Comparison of ENCODE assay signal across 9 mouse cellular contexts in the genomic region with DNA sequence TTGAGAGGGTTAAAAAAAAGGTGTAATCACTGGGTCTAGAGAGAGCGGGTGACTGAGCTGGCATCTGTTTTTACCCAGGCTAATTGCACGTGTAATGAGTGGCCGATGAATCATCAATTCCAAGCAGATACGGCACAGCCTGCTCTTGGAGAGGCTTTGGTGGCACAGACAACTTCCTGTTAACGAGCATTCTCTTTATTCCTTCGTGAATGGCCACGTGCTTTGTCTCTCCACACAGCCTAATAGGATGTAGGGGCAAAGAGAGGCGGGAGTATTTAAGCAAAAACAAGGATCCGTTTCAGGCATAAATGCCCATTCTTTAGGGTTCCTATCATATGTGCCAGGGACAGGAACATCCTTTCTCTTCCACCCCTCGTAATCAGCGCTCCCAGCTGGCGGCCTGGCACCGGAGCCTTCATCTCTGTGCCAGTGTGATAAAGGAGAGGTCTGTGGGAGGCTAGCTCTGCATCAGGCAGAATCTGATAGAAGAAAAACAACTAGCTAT. TPM values are rescaled to one million over a fixed set of nuclear protein-coding genes. Genes with fewer than 3 reads are reported as not detected.
DNase-seq lines count a peak whose midpoint lies in the region; ATAC-seq and TF ChIP-seq lines count a peak whose summit lies in the region.
"Had no signal": no experiment of that assay in that cellular context is flagged by ENCODE, and none has a peak within 500 bp of the region (broad histone marks: within the 10 kb centered on the region; RNA-seq: fewer than 3 reads in every experiment).

No protein-coding gene starts in this region.

- 38% methylated on average over 13 of the region's 13 CpGs for WGBS in hindbrain, postnatal 0 days
- 70% methylated on average over 13 of the region's 13 CpGs for WGBS in midbrain, embryonic 13.5 days

- H3K4me2 ChIP-seq in hindbrain, postnatal 0 days (ENCODE audit: low read depth, low read length), result no peak overlapping the region
- H3K4me2 ChIP-seq in midbrain, embryonic 13.5 days (replicated peaks), result no peak overlapping the region

- no peak overlapping the region for H3K4me3 ChIP-seq in bone marrow macrophage, adult 2 months (ENCODE audit: insufficient read depth, low read length)
- no peak overlapping the region for H3K4me3 ChIP-seq in hindbrain, postnatal 0 days (ENCODE audit: low read length)
- no peak overlapping the region for H3K4me3 ChIP-seq in midbrain, embryonic 13.5 days (replicated peaks)

- no peaks in the 10 kb centered on the region for H3K27me3 ChIP-seq in hindbrain, postnatal 0 days (ENCODE audit: insufficient read depth, low read length)
- no peaks in the 10 kb centered on the region for H3K27me3 ChIP-seq in midbrain, embryonic 13.5 days

- peak; percentile 20; the same call in 1 of the 2 replicates for ATAC-seq in hindbrain, postnatal 0 days
- ATAC-seq in midbrain, embryonic 13.5 days, result peak; percentile 10

- DNase-seq in heart, adult 11 months, result peak; percentile 93
- no peak for DNase-seq in heart, postnatal 36 days
- peak; percentile 48 for DNase-seq in hindbrain, postnatal 0 days (ENCODE audit: low spot score)
- DNase-seq in lung, postnatal 10 days, result no peak
- no peak for DNase-seq in B cell, adult 2 months
- DNase-seq in gastrocnemius, postnatal 4 days (ENCODE audit: low spot score in 2 of 2), result no peak

- H3K9ac ChIP-seq in hindbrain, postnatal 0 days (replicated peaks; ENCODE audit: low read length), result 0 out of 2 replicates have a peak overlapping the region, but pooled peaks have one; percentile 1
- H3K9ac ChIP-seq in midbrain, embryonic 13.5 days (replicated peaks), result no peak overlapping the region; the same call in 1 of the 2 replicates

- peak overlapping the region; percentile 82 for H3K27ac ChIP-seq in bone marrow macrophage, adult 2 months (ENCODE audit: insufficient read depth, low read depth, low read length)
- peak overlapping the region; percentile 72 for H3K27ac ChIP-seq in hindbrain, postnatal 0 days
- H3K27ac ChIP-seq in midbrain, embryonic 13.5 days, result peak overlapping the region; percentile 71

- no peak for TF ChIP-seq CTCF in bone marrow macrophage, adult 2 months (IDR thresholded peaks at IDR 0.05; ENCODE audit: low read depth, low read length)
- no peak for TF ChIP-seq CTCF in hindbrain, postnatal 0 days (IDR thresholded peaks at IDR 0.05; ENCODE audit: low read depth)

- no peaks in the 10 kb centered on the region for H3K9me3 ChIP-seq in hindbrain, postnatal 0 days (ENCODE audit: low read length)
- no peaks in the 10 kb centered on the region for H3K9me3 ChIP-seq in midbrain, embryonic 13.5 days

- peaks cover 35% of the 10 kb centered on the region for H3K36me3 ChIP-seq in hindbrain, postnatal 0 days (ENCODE audit: insufficient read depth, low read length)
- H3K36me3 ChIP-seq in midbrain, embryonic 13.5 days, result peaks cover 69% of the 10 kb centered on the region

- TF ChIP-seq POLR2A in bone marrow macrophage, adult 2 months (IDR thresholded peaks at IDR 0.05; ENCODE audit: borderline replicate concordance, low read depth, low read length), result no peak

- intact Hi-C loops in heart, postnatal 36 days (cut with DNase I), result loop anchor here (1.0 to 5.0 kb wide), 3 partner anchors 63 to 512 kb away; partner anchors contain the start of gene Atf1

- peaks cover 15% of the 10 kb centered on the region for H3K4me1 ChIP-seq in bone marrow macrophage, adult 2 months (ENCODE audit: control insufficient read depth, insufficient read depth, low read length)
- peaks cover 16% of the 10 kb centered on the region for H3K4me1 ChIP-seq in hindbrain, postnatal 0 days (ENCODE audit: insufficient read depth, low read length)
- H3K4me1 ChIP-seq in midbrain, embryonic 13.5 days (replicated peaks), result peaks cover 39% of the 10 kb centered on the region

RNA-seq across cellular contexts. Expression of gene Gpd1, which starts 1.9 kb away (rescaled TPM):
- 10 to 100 TPM; 61.0 to 62.5 TPM for total RNA-seq in heart, postnatal 36 days (2021)
- 0.37 and 1.2 TPM in 2 replicates for polyA plus RNA-seq in bone marrow macrophage, adult 2 months (2012; ENCODE audit: insufficient read depth, insufficient read length, missing spikeins)
- total RNA-seq in hindbrain, postnatal 0 days (2014; rRNA removed), result 2.8 and 3.7 TPM in 2 replicates
- 2.5 TPM in 2 replicates for polyA plus RNA-seq in hindbrain, postnatal 0 days (2015; fragmentation: Nextera tagmentation; extraction: Ambion mirVana)
- 1.3 and 1.6 TPM in 2 replicates for polyA plus RNA-seq in midbrain, embryonic 13.5 days (2015; fragmentation: Nextera tagmentation; extraction: Ambion mirVana)
- 100 to 1,000 TPM; 201 to 212 TPM for total RNA-seq in gastrocnemius, postnatal 4 days (2021)

RNA-seq across cellular contexts. Expression of gene Cox14, which starts 10.0 kb away (rescaled TPM):
- total RNA-seq in heart, postnatal 36 days (2021), result 100 to 1,000 TPM; 218 to 222 TPM
- polyA plus RNA-seq in bone marrow macrophage, adult 2 months (2012; ENCODE audit: insufficient read depth, insufficient read length, missing spikeins), result 62.3 and 71.3 TPM in 2 replicates
- 61.2 and 101 TPM in 2 replicates for total RNA-seq in hindbrain, postnatal 0 days (2014; rRNA removed)
- 201 and 202 TPM in 2 replicates for polyA plus RNA-seq in hindbrain, postnatal 0 days (2015; fragmentation: Nextera tagmentation; extraction: Ambion mirVana)
- polyA plus RNA-seq in midbrain, embryonic 13.5 days (2015; fragmentation: Nextera tagmentation; extraction: Ambion mirVana), result 167 and 177 TPM in 2 replicates
- 100 to 1,000 TPM; 125 to 144 TPM for total RNA-seq in gastrocnemius, postnatal 4 days (2021)

RNA-seq across cellular contexts. Expression of gene Gm17349, which starts 10.1 kb away (rescaled TPM):
- total RNA-seq in heart, postnatal 36 days (2021), result 1 to 10 TPM; 1.8 to 2.4 TPM
- polyA plus RNA-seq in bone marrow macrophage, adult 2 months (2012; ENCODE audit: insufficient read depth, insufficient read length, missing spikeins), result not detected in 2 replicates
- total RNA-seq in hindbrain, postnatal 0 days (2014; rRNA removed), result not detected in 2 replicates
- not detected in 2 replicates for polyA plus RNA-seq in hindbrain, postnatal 0 days (2015; fragmentation: Nextera tagmentation; extraction: Ambion mirVana)
- not detected in 2 replicates for polyA plus RNA-seq in midbrain, embryonic 13.5 days (2015; fragmentation: Nextera tagmentation; extraction: Ambion mirVana)
- 1 to 10 TPM; 2.5 to 2.9 TPM for total RNA-seq in gastrocnemius, postnatal 4 days (2021)
- polyA plus RNA-seq: lung, embryonic 16.5 days had no signal

RNA-seq across cellular contexts. Expression of gene Smarcd1, which starts 13.5 kb away (rescaled TPM):
- 10 to 100 TPM; 18.7 to 22.1 TPM for total RNA-seq in heart, postnatal 36 days (2021)
- polyA plus RNA-seq in bone marrow macrophage, adult 2 months (2012; ENCODE audit: insufficient read depth, insufficient read length, missing spikeins), result 17.7 and 19.4 TPM in 2 replicates
- 74.0 and 89.4 TPM in 2 replicates for total RNA-seq in hindbrain, postnatal 0 days (2014; rRNA removed)
- polyA plus RNA-seq in hindbrain, postnatal 0 days (2015; fragmentation: Nextera tagmentation; extraction: Ambion mirVana), result 78.1 and 91.2 TPM in 2 replicates
- 137 and 145 TPM in 2 replicates for polyA plus RNA-seq in midbrain, embryonic 13.5 days (2015; fragmentation: Nextera tagmentation; extraction: Ambion mirVana)
- total RNA-seq in gastrocnemius, postnatal 4 days (2021), result 10 to 100 TPM; 26.9 to 34.7 TPM

RNA-seq across cellular contexts. Expression of gene Asic1, which starts 45.2 kb away (rescaled TPM):
- under 1 TPM; 0.22 to 0.35 TPM for total RNA-seq in heart, postnatal 36 days (2021)
- polyA plus RNA-seq in bone marrow macrophage, adult 2 months (2012; ENCODE audit: insufficient read depth, insufficient read length, missing spikeins), result not detected in 2 replicates
- total RNA-seq in hindbrain, postnatal 0 days (2014; rRNA removed), result 127 and 143 TPM in 2 replicates
- polyA plus RNA-seq in hindbrain, postnatal 0 days (2015; fragmentation: Nextera tagmentation; extraction: Ambion mirVana), result 32.0 and 37.1 TPM in 2 replicates
- polyA plus RNA-seq in midbrain, embryonic 13.5 days (2015; fragmentation: Nextera tagmentation; extraction: Ambion mirVana), result 48.0 and 54.5 TPM in 2 replicates
- total RNA-seq in gastrocnemius, postnatal 4 days (2021), result 1 to 10 TPM in 1 of 2 experiments, under 1 TPM in 1; 0.91 to 1.9 TPM

Comparison
In these comparisons a context has a peak if more than half of its experiments do, and no peak if none do; other contexts are left out.
1. DNase-seq: peak in heart, adult 11 months (single experiment) and hindbrain, postnatal 0 days (single experiment); none in heart, postnatal 36 days (0 of 2), lung, postnatal 10 days (single experiment), B cell, adult 2 months (0 of 2) and gastrocnemius, postnatal 4 days (0 of 2).
2. RNA of gene Gpd1, which starts 1.9 kb away (total RNA-seq): 201 to 212 TPM in gastrocnemius, postnatal 4 days and 61.0 to 62.5 TPM in heart, postnatal 36 days; 2.8 to 3.7 TPM in hindbrain, postnatal 0 days; every median in the first group is over 10 times any median in the second.
3. Peak in every context shown above with its lines, with median percentiles within 50 percentile points of each other: H3K27ac ChIP-seq.